Mouse (Mus musculus) hindbrain, postnatal 0 days (tissue): ENCODE data around the gene Strc. TPM values are rescaled to one million over a fixed set of nuclear protein-coding genes. Genes with fewer than 3 reads are reported as not detected.

Source experiments
- ATAC-seq: fragments of 200-750 bp; cut with Nextera tagmentation; 2 replicates; pipeline ENCODE4 v1.8.0; 2017; ENCODE audit warnings: mild to moderate bottlenecking, moderate TSS enrichment, moderate library complexity
- DNase-seq: peaks from one replicate; pipeline ENCODE4 v3.0.0-alpha.2; 2015; ENCODE audit warnings: low spot score
- H3K27ac ChIP-seq: fragments of 300-500 bp; sonication (generic); 2 replicates; pipeline ENCODE4 v1.5.1; 2014; ENCODE audit warnings: mild to moderate bottlenecking
- H3K27me3 ChIP-seq: fragments of 300-500 bp; sonication (generic); 2 replicates; pipeline ENCODE4 v1.6.1; 2014; ENCODE audit warnings: low read length, mixed read lengths; ENCODE audit not compliant: insufficient read depth
- H3K36me3 ChIP-seq: fragments of 300-500 bp; sonication (generic); 2 replicates; pipeline ENCODE4 v1.6.1; 2014; ENCODE audit warnings: low read length, mixed read lengths; ENCODE audit not compliant: insufficient read depth
- H3K4me1 ChIP-seq: fragments of 300-500 bp; sonication (generic); 2 replicates; pipeline ENCODE4 v1.6.1; 2014; ENCODE audit warnings: antibody characterized with exemption, low read length, mixed read lengths; ENCODE audit not compliant: insufficient read depth
- H3K4me2 ChIP-seq: fragments of 300-500 bp; sonication (generic); 2 replicates; pipeline ENCODE4 v1.6.1; 2014; ENCODE audit warnings: low read depth, mild to moderate bottlenecking, low read length, moderate library complexity, mixed read lengths
- H3K4me3 ChIP-seq: fragments of 300-500 bp; sonication (generic); 2 replicates; pipeline ENCODE4 v1.5.1; 2014; ENCODE audit warnings: low read length
- H3K9ac ChIP-seq: fragments of 300-500 bp; sonication (generic); replicated peaks from 2 replicates; pipeline ENCODE4 v1.6.1; 2014; ENCODE audit warnings: mild to moderate bottlenecking, low read length, moderate library complexity, mixed read lengths
- H3K9me3 ChIP-seq: fragments of 300-500 bp; sonication (generic); 2 replicates; pipeline ENCODE4 v1.6.1; 2016; ENCODE audit warnings: low read length, mixed read lengths
- CTCF ChIP-seq: IDR thresholded peaks from 2 replicates; pipeline ENCODE4 v1.5.1; 2016; ENCODE audit warnings: antibody characterized with exemption, control low read depth, low read depth
- WGBS: fragments of 180-500 bp; shearing (Covaris S2); extraction: QIAGEN DNeasy Blood & Tissue Kit; methylation state at CpG from one replicate; pipeline ENCODE4 v1.1.7; 2014; 5-methylcytosine and 5-hydroxymethylcytosine counted together
- polyA plus RNA-seq: library from polyadenylated mRNA; unstranded; fragments of >200 nt; fragmentation: Nextera tagmentation; extraction: Ambion mirVana; gene quantifications from 2 replicates; pipeline ENCODE4 v1.2.1, GENCODE M21; 2015
- total RNA-seq: library from RNA; depleted of rRNA; stranded (reverse); fragments of >200 nt; gene quantifications from 2 replicates; pipeline ENCODE4 v1.2.3, GENCODE M21; 2014

The Strc gene
- total and polyA plus RNA-seq, 2 experiments from 2014 or later: 0.03 TPM; not detected in 1

DNA sequence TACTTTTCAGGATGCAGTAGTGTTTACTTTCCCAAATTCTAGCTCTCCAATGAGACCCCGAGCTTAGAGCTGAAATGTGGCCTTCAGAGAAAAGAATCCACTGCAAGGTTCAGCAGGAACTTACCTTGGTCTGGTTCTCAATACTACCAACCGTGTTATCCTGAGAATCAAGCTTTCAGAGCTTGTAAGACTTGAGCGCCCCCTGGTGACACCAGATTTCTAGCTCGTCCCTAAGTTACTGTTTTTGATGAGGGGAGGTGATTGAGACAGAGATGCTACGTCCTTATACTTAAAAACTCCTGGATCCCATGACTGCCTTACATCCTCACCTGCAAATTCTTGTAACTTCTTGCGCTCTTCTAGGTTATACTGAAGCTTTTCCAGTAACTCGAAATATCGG lies 9.7 kb upstream of the Strc start:
- no peak overlapping the region for H3K4me3 ChIP-seq
- peak; percentile 95 for DNase-seq
- H3K9ac ChIP-seq: no peak overlapping the region
- H3K27me3 ChIP-seq: no peaks in the 10 kb centered on the region
- no peak for ATAC-seq
- H3K27ac ChIP-seq: no peak overlapping the region
- H3K9me3 ChIP-seq: no peaks in the 10 kb centered on the region
- H3K36me3 ChIP-seq: no peaks in the 10 kb centered on the region
- H3K4me2 ChIP-seq: no peak overlapping the region
- H3K4me1 ChIP-seq: no peaks in the 10 kb centered on the region
- peak; percentile 85 for TF ChIP-seq CTCF
- WGBS: 13% methylated on average over 8 of the region's 8 CpGs

DNA sequence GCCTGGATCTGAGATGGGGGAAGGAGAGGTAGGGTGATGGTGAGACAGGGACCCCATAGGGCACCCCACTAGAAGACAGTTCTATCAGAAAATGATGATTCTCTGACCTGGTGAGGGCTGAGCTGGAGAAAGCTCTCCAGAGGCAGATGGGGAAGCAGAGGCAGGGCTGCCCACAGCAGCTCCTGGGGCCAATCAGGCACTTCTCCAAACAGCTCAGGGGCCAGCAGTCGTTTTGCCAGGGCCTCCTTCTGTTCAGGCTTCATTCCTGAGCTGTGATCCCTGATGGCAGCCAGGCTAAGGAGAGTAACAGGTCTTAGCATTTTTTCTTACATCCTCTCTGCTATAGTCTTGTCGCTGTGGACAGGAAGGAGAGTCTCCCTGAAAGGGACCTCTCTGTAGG lies 12.2 kb downstream of the Strc start:
- no peak overlapping the region for H3K4me3 ChIP-seq
- H3K27ac ChIP-seq: no peak overlapping the region
- no peak overlapping the region for H3K4me2 ChIP-seq
- WGBS: 60% methylated on average over 2 of the region's 2 CpGs
- TF ChIP-seq CTCF: no peak
- no peak for ATAC-seq
- no peak for DNase-seq
- no peak overlapping the region for H3K9ac ChIP-seq
- H3K4me1 ChIP-seq: no peaks in the 10 kb centered on the region
- H3K36me3 ChIP-seq: no peaks in the 10 kb centered on the region
- no peaks in the 10 kb centered on the region for H3K27me3 ChIP-seq
- no peaks in the 10 kb centered on the region for H3K9me3 ChIP-seq

DNA sequence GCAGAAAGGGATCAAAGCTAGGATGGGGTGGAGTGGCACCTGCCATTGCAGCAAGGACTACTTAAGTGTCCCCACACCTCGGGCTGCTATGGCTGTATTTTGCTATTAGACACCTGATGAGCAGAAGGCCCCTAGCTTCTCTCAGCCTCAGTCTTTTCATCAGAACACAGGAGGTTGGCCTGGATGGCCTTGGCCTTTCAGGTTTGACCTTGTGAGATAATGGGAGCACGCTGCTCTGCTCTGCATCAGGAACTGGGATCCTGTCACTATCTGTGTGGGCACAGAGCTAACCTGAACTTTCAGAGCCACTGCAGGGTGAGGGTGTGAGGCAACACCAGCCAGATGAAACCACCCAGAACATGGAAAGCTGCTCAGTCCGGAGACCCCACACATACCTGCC lies 14.7 kb downstream of the Strc start:
- ATAC-seq (no peak), DNase-seq (no peak)
- H3K4me3 ChIP-seq: no peak overlapping the region
- no peaks in the 10 kb centered on the region for H3K4me1 ChIP-seq
- no peaks in the 10 kb centered on the region for H3K9me3 ChIP-seq
- no peak overlapping the region for H3K4me2 ChIP-seq
- no peak overlapping the region for H3K27ac ChIP-seq
- H3K9ac ChIP-seq: no peak overlapping the region
- TF ChIP-seq CTCF: no peak
- H3K27me3 ChIP-seq: no peaks in the 10 kb centered on the region
- no peaks in the 10 kb centered on the region for H3K36me3 ChIP-seq
- 77% methylated on average over 3 of the region's 3 CpGs for WGBS

DNA sequence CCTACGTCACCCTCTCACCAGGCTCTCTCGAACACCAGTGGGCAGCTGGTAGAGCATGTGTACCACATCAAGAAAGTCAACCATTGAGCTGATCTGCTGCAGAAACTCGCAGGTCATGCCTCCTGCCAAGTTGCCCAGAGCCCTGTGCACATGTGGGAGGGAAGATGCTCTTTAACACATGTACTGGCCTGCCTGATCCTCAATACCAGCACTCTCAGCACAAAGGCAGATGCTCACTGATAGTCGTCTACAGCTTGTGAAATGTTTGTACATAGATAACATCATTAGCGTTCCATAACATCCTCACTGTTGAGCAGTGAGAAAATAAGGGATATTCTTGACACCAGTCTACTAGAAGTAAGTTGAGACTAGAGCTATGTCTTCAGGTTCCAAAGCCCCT lies 16.0 kb downstream of the Strc start:
- WGBS: 83% methylated on average over 5 of the region's 5 CpGs
- no peaks in the 10 kb centered on the region for H3K4me1 ChIP-seq
- H3K27ac ChIP-seq: no peak overlapping the region
- DNase-seq: no peak
- TF ChIP-seq CTCF: no peak
- H3K27me3 ChIP-seq: no peaks in the 10 kb centered on the region
- no peaks in the 10 kb centered on the region for H3K36me3 ChIP-seq
- no peak overlapping the region for H3K4me3 ChIP-seq
- no peak overlapping the region for H3K9ac ChIP-seq
- H3K9me3 ChIP-seq: no peaks in the 10 kb centered on the region
- no peak for ATAC-seq
- no peak overlapping the region for H3K4me2 ChIP-seq

DNA sequence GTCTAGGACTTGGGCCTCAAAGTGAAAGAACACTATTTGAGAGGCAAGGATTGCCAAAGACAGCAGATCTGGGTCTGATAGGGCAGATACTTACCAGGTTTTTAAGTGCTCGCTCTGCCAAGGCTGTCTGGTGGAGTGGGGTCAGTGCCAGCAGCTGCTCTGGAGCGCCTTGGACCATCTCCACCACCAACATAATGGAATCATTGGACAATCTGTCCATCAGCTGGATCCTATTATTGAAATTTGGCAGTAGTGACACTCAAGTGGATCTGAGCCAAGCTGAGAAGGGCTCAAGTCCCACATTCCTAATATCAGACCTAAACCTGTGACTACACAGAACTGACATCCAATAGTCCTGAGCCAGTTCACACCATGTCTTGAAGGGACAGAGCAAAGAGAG lies 18.1 kb downstream of the Strc start:
- peak; percentile 53 for DNase-seq
- no peak for TF ChIP-seq CTCF
- Histone ChIP-seq H3K9ac (no peak overlapping the region), H3K4me3 (no peak overlapping the region), H3K9me3 (no peaks in the 10 kb centered on the region), H3K27me3 (no peaks in the 10 kb centered on the region), H3K27ac (no peak overlapping the region), H3K4me2 (no peak overlapping the region), H3K36me3 (no peaks in the 10 kb centered on the region), H3K4me1 (no peaks in the 10 kb centered on the region)
- 44% methylated on average over 2 of the region's 2 CpGs for WGBS
- peak; percentile 43; the same call in 1 of the 2 replicates for ATAC-seq

DNA sequence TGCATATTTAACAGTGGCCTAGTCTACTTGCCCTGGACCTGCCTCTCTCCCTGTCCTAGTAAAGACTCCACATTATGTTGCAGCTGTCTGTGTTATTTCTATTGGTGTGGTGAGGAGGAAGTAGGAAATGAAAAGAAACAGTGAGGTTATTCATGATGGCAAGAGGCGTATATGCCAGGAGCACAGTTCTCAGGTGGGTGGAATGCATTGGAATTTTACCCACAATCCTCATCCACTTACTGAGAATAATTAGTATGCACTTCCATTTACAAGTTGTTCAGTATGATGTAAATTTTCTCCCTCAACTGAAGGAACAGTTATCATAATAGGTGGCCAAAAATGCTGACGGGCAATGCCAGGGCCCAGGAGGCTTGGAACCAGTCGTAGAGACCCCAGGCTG lies 23.3 kb downstream of the Strc start:
- ATAC-seq (no peak), DNase-seq (no peak)
- no peak overlapping the region for H3K27ac ChIP-seq
- H3K4me1 ChIP-seq: no peaks in the 10 kb centered on the region
- H3K27me3 ChIP-seq: no peaks in the 10 kb centered on the region
- H3K4me3 ChIP-seq: no peak overlapping the region
- no peak overlapping the region for H3K9ac ChIP-seq
- WGBS: 75% methylated on average over 3 of the region's 3 CpGs
- no peaks in the 10 kb centered on the region for H3K36me3 ChIP-seq
- H3K9me3 ChIP-seq: no peaks in the 10 kb centered on the region
- H3K4me2 ChIP-seq: no peak overlapping the region
- TF ChIP-seq CTCF: no peak

DNA sequence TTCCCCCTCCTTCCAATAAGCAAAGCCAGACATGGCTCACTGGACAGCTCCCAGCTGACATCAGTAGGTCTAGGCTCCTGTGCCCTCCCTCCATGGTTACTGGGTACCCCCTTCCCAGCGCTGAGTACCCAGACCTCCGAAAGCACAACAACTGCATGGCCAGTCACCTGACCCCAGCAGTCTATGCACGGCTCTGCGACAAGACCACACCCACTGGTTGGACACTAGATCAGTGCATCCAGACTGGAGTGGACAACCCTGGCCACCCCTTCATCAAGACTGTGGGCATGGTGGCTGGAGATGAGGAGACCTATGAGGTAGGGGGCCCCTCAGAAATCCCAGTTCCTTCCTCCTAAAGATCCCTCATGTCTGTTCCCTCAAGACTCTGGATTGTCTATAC lies 27.5 kb downstream of the Strc start:
- no peak overlapping the region for H3K9ac ChIP-seq
- WGBS: 59% methylated on average over 4 of the region's 4 CpGs
- no peaks in the 10 kb centered on the region for H3K9me3 ChIP-seq
- H3K27ac ChIP-seq: no peak overlapping the region
- H3K27me3 ChIP-seq: no peaks in the 10 kb centered on the region
- H3K4me3 ChIP-seq: peak overlapping the region; percentile 53
- H3K36me3 ChIP-seq: no peaks in the 10 kb centered on the region
- peaks cover under 1% of the 10 kb centered on the region for H3K4me1 ChIP-seq
- peak overlapping the region; percentile 64 for H3K4me2 ChIP-seq
- ATAC-seq: no peak
- DNase-seq: no peak
- TF ChIP-seq CTCF: no peak
